Mouse (Mus musculus) bone marrow, adult 2 months (tissue): ENCODE results near the gene Fbxo11.

Experiments
- CTCF ChIP-seq: fragments of 200-500 bp; IDR thresholded peaks from 2 replicates; pipeline ENCODE4 v1.5.1; 2011; ENCODE audit warnings: low read length, control low read depth; ENCODE audit not compliant: control insufficient read depth, insufficient read depth
- POLR2A ChIP-seq: fragments of 200-500 bp; IDR thresholded peaks from 2 replicates; pipeline ENCODE4 v1.6.1; 2011; ENCODE audit warnings: low read depth, mild to moderate bottlenecking, control low read depth, low read length, borderline replicate concordance; ENCODE audit not compliant: control insufficient read depth

DNA sequence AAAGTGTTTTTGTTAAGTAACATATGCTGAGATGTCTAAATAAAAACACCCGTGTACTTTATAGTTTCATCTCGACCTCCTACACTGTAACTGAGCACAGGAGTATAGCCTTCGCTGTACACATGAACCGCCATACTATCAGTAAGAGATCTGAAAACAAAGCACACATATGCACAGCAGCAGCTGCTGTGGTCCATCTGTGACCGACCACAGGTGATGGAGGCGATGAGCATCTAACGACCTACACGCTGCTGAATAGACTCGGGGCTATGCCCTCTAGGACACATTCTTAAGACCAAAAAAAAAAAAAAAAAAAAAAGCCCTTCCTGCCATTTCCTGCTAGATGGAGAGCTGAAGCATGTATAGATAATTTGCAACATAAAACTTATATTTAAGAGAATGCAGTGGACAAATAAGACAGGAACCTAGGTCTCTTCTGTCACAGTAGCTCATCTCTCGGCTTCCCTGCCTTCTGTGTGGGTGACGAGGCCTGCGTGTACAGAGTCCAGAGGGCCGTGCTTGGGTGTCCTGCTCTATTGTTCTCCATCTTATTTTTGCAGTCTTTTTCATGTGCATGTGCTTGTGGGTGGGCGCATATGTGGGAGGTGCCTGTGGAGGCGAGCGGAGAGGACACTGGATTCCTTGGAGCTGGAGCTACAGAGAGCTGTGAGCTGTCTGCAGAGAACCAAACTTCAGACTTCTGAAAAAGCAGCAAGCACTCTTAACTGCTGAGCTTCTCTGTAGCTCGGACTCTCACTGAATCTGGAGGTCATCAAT lies 35.7 kb downstream of the Fbxo11 start:
- TF ChIP-seq CTCF (no peak), POLR2A (no peak)
